Mouse (Mus musculus) bone marrow macrophage, adult 2 months (primary cell): ENCODE measurements around the gene Ankrd66. TPM values are rescaled to one million over a fixed set of nuclear protein-coding genes. Genes with fewer than 3 reads are reported as not detected.
A peak's percentile ranks its signal among the peaks of the same experiment; 100 is the strongest.
"Not testable (repeated sequence)": the region's sequence is repeated elsewhere in the genome, so short reads cannot be mapped to it uniquely, and the experiment has no call there.

Experiments
- H3K27ac ChIP-seq: 2 replicates; pipeline ENCODE4 v1.5.1; 2012; ENCODE audit warnings: low read depth, low read length; ENCODE audit not compliant: insufficient read depth
- H3K4me1 ChIP-seq: 2 replicates; pipeline ENCODE4 v1.6.1; 2012; ENCODE audit warnings: low read length; ENCODE audit not compliant: control insufficient read depth, insufficient read depth
- H3K4me3 ChIP-seq: 2 replicates; pipeline ENCODE4 v1.5.1; 2012; ENCODE audit warnings: mild to moderate bottlenecking, low read length, moderate library complexity; ENCODE audit not compliant: insufficient read depth
- CTCF ChIP-seq: IDR thresholded peaks from 2 replicates; pipeline ENCODE4 v1.5.1; 2012; ENCODE audit warnings: low read depth, mild to moderate bottlenecking, low read length, moderate library complexity
- POLR2A ChIP-seq: IDR thresholded peaks from 2 replicates; pipeline ENCODE4 v1.6.1; 2012; ENCODE audit warnings: mild to moderate bottlenecking, low read depth, low read length, borderline replicate concordance
- polyA plus RNA-seq: library from polyadenylated mRNA; stranded (reverse); fragments of >200 nt; gene quantifications from 2 replicates; pipeline ENCODE4 v1.2.4, GENCODE M21; 2012; ENCODE audit not compliant: missing spikeins, insufficient read depth, insufficient read length

The Ankrd66 gene
- polyA plus RNA-seq, 1 experiment, result 9.4 TPM

- H3K4me1 ChIP-seq, result peaks cover 22% of the 10 kb centered on the region
- H3K27ac ChIP-seq, result no peak overlapping the region
- H3K4me3 ChIP-seq, result no peak overlapping the region
- no peak for TF ChIP-seq CTCF
Measured at GRCm38 (mm10) chr17:43538767-43539166, 4.7 kb downstream of the Ankrd66 start.

- H3K4me1 ChIP-seq, result peaks cover 22% of the 10 kb centered on the region
- H3K4me3 ChIP-seq, H3K27ac ChIP-seq: not testable (repeated sequence)
Measured at GRCm38 (mm10) chr17:43536841-43537240, 6.6 kb downstream of the Ankrd66 start.

- Histone ChIP-seq H3K4me1 (peaks cover 19% of the 10 kb centered on the region), H3K4me3 (no peak overlapping the region), H3K27ac (no peak overlapping the region)
- no peak for TF ChIP-seq POLR2A
- TF ChIP-seq CTCF, result no peak
Measured at GRCm38 (mm10) chr17:43534362-43535222, 8.8 kb downstream of the Ankrd66 start.

- Histone ChIP-seq H3K4me3 (no peak overlapping the region), H3K27ac (no peak overlapping the region), H3K4me1 (peaks cover 3% of the 10 kb centered on the region)
- TF ChIP-seq CTCF (no peak), POLR2A (no peak)
Measured at GRCm38 (mm10) chr17:43531192-43531591, 12.2 kb downstream of the Ankrd66 start.

GRCm38 (mm10) chr17:43530507-43530906, 12.9 kb downstream of the Ankrd66 start:
- H3K4me1 ChIP-seq, result peaks cover 3% of the 10 kb centered on the region; the same call in 1 of the 2 replicates
- H3K4me3 ChIP-seq, result no peak overlapping the region
- TF ChIP-seq POLR2A, result no peak
- TF ChIP-seq CTCF, result no peak
- H3K27ac ChIP-seq, result no peak overlapping the region

- TF ChIP-seq CTCF, result no peak
- TF ChIP-seq POLR2A, result no peak
- Histone ChIP-seq H3K4me1 (peaks cover 11% of the 10 kb centered on the region), H3K27ac (no peak overlapping the region)
Measured at GRCm38 (mm10) chr17:43520166-43520565, 23.3 kb downstream of the Ankrd66 start.

GRCm38 (mm10) chr17:43518644-43519409, 24.6 kb downstream of the Ankrd66 start:
- TF ChIP-seq POLR2A, result no peak
- peak; percentile 57 for TF ChIP-seq CTCF
- Histone ChIP-seq H3K4me3 (no peak overlapping the region), H3K4me1 (peaks cover 11% of the 10 kb centered on the region), H3K27ac (no peak overlapping the region)

More at GRCm38 (mm10) chr17:43520166-43520565, 23.3 kb downstream of the Ankrd66 start:
- H3K4me3 ChIP-seq, result no peak overlapping the region

- Histone ChIP-seq H3K27ac (no peak overlapping the region), H3K4me1 (no peaks in the 10 kb centered on the region), H3K4me3 (no peak overlapping the region)
- TF ChIP-seq CTCF (no peak), POLR2A (no peak)
Measured at GRCm38 (mm10) chr17:43510782-43511181, 32.7 kb downstream of the Ankrd66 start.

GRCm38 (mm10) chr17:43504594-43504934, 38.9 kb downstream of the Ankrd66 start:
- Histone ChIP-seq H3K4me3 (no peak overlapping the region), H3K4me1 (no peaks in the 10 kb centered on the region), H3K27ac (no peak overlapping the region)
- TF ChIP-seq POLR2A, result no peak

- Histone ChIP-seq H3K27ac (no peak overlapping the region), H3K4me3 (no peak overlapping the region), H3K4me1 (no peaks in the 10 kb centered on the region)
- TF ChIP-seq POLR2A (no peak), CTCF (no peak)
Measured at GRCm38 (mm10) chr17:43503861-43504593, 39.4 kb downstream of the Ankrd66 start.
